Mouse (Mus musculus) cortical plate, adult 2 months (tissue): Measurements from ENCODE around the gene Pycr2.

Experiments used
- CTCF ChIP-seq: fragments of 200-500 bp; IDR thresholded peaks from 2 replicates; pipeline ENCODE4 v1.5.1; 2011; ENCODE audit warnings: mild to moderate bottlenecking, control low read depth, low read length; ENCODE audit not compliant: insufficient read depth; ENCODE audit errors: extremely low read depth
- POLR2A ChIP-seq: fragments of 200-500 bp; IDR thresholded peaks from 2 replicates; pipeline ENCODE4 v1.6.1; 2011; ENCODE audit warnings: mild to moderate bottlenecking, low read length, control low read depth; ENCODE audit not compliant: insufficient read depth; ENCODE audit errors: extremely low read depth

DNA sequence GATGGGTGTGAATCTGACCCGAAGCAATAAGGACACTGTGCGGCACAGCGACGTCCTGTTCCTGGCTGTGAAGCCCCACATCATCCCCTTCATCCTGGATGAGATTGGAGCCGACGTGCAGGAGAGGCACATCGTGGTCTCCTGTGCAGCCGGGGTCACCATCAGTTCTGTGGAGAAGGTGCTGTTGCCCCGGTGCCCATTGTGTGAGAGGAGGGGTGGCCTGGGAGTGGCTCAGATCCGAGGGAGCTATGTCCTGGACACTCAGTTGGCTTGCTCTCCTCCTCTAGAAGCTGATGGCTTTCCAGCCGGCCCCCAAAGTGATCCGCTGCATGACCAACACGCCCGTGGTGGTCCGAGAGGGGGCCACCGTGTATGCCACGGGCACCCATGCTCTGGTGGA, 1.8 kb downstream of the Pycr2 start:
- TF ChIP-seq POLR2A, result no peak
- TF ChIP-seq CTCF, result no peak
